Mouse (Mus musculus): Measurements from ENCODE around the gene Nup35. TPM values are rescaled to one million over a fixed set of nuclear protein-coding genes. Genes with fewer than 3 reads are reported as not detected.

Gene Nup35
- polyA plus RNA-seq (2015; fragmentation: Nextera tagmentation; extraction: Ambion mirVana), result 55.3 and 58.7 TPM in 2 replicates

DNA sequence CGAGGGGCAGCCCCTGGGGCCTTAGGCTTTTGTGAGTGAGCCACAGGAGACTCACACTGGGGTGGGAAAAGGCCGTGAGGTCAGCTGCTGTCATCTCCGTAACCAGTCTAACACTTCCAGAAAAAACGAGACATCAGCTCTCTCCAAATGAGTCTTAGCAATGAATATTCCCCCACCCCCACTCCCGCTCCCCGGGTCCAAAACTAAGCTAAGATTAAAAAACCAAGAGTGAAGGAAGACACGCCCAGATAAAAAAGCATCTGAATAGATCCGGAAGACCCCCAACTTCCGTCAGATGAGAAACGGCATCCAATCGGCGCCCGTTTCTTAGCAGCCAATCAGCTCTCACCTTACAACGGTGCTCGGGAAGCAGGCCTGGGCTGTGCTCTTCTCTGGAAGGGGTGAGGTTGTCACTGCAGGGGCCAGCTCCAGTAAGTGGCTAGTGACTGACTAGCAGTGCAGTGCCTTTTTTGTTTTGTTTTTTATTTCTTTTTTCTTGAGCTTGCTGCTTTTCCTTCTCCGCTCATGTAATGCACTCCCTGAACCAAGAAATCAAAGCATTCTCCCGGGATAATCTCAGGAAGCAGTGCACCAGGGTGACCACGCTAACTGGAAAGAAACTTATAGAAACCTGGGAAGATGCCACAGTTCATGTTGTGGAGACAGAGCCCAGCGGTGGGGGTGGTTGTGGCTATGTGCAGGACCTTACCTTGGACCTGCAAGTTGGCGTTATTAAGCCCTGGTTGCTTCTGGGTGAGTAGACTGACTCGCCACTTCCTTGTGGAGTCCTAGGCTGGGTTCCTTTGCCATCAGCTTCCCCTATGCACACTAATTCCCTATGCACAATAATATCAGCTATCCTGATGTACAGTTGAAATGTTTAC is at the start of gene Nup35, which contains the start of gene Dusp19:
Nup35 (plus strand) TSS at position 383 of the 884 bp plus-strand sequence.
Dusp19 (plus strand) TSS at position 192 of the 884 bp plus-strand sequence.
- peak within 1 kb of the TSS; percentile 81 for H3K27ac ChIP-seq (ENCODE audit: low read length)
- H3K4me2 ChIP-seq (ENCODE audit: low read length), result peak within 1 kb of the TSS; percentile 62
- H3K9ac ChIP-seq (replicated peaks; ENCODE audit: low read depth, low read length), result peak within 1 kb of the TSS; percentile 62
- H3K9me3 ChIP-seq (ENCODE audit: control insufficient read depth, low read length), result no peaks in the 10 kb centered on the region
- peak; percentile 99 for ATAC-seq
- H3K27me3 ChIP-seq (replicated peaks; ENCODE audit: control insufficient read depth, insufficient read depth, low read length), result no peaks in the 10 kb centered on the region
- peaks cover 13% of the 10 kb centered on the region for H3K4me1 ChIP-seq (replicated peaks; ENCODE audit: control insufficient read depth, insufficient read depth, low read length)
- peak within 1 kb of the TSS; percentile 56 for H3K4me3 ChIP-seq (replicated peaks; ENCODE audit: low read length)
- 2% methylated on average over 21 of the region's 21 CpGs for WGBS
- H3K36me3 ChIP-seq (ENCODE audit: control insufficient read depth, insufficient read depth), result no peaks in the 10 kb centered on the region

- H3K9ac ChIP-seq (replicated peaks; ENCODE audit: low read depth, low read length), result no peak overlapping the region
- H3K27me3 ChIP-seq (replicated peaks; ENCODE audit: control insufficient read depth, insufficient read depth, low read length), result no peaks in the 10 kb centered on the region
- H3K4me1 ChIP-seq (replicated peaks; ENCODE audit: control insufficient read depth, insufficient read depth, low read length), result no peaks in the 10 kb centered on the region
- no peaks in the 10 kb centered on the region for H3K9me3 ChIP-seq (ENCODE audit: control insufficient read depth, low read length)
- no peak overlapping the region for H3K27ac ChIP-seq (ENCODE audit: low read length)
- H3K36me3 ChIP-seq (ENCODE audit: control insufficient read depth, insufficient read depth), result no peaks in the 10 kb centered on the region
- WGBS, result 81% methylated on average over 4 of the region's 4 CpGs
- no peak overlapping the region for H3K4me2 ChIP-seq (ENCODE audit: low read length)
- no peak overlapping the region for H3K4me3 ChIP-seq (replicated peaks; ENCODE audit: low read length)
- no peak for ATAC-seq
Observed at GRCm38 (mm10) chr2:80567411-80567810, 49.6 kb upstream of the Nup35 start.

- WGBS, result 76% methylated on average over 4 of the region's 4 CpGs
Observed at GRCm38 (mm10) chr2:80570656-80571055, 46.4 kb upstream of the Nup35 start.

GRCm38 (mm10) chr2:80577286-80577685 is 39.8 kb upstream of the Nup35 start:
- no peak for ATAC-seq
- WGBS, result 94% methylated on average over 1 of the region's 1 CpGs

More at GRCm38 (mm10) chr2:80570656-80571055, 46.4 kb upstream of the Nup35 start:
- H3K4me2 ChIP-seq (ENCODE audit: low read length), result no peak overlapping the region
- no peak overlapping the region for H3K27ac ChIP-seq (ENCODE audit: low read length)
- H3K4me1 ChIP-seq (replicated peaks; ENCODE audit: control insufficient read depth, insufficient read depth, low read length), result no peaks in the 10 kb centered on the region
- no peak for ATAC-seq
- H3K4me3 ChIP-seq (replicated peaks; ENCODE audit: low read length), result no peak overlapping the region
- H3K27me3 ChIP-seq (replicated peaks; ENCODE audit: control insufficient read depth, insufficient read depth, low read length), result no peaks in the 10 kb centered on the region
- H3K36me3 ChIP-seq (ENCODE audit: control insufficient read depth, insufficient read depth), result no peaks in the 10 kb centered on the region
- H3K9me3 ChIP-seq (ENCODE audit: control insufficient read depth, low read length), result no peaks in the 10 kb centered on the region
- no peak overlapping the region for H3K9ac ChIP-seq (replicated peaks; ENCODE audit: low read depth, low read length)

GRCm38 (mm10) chr2:80579253-80579891 is 37.7 kb upstream of the Nup35 start:
- ATAC-seq, result no peak
- H3K36me3 ChIP-seq (ENCODE audit: control insufficient read depth, insufficient read depth), result no peaks in the 10 kb centered on the region
- peak overlapping the region; percentile 51 for H3K4me2 ChIP-seq (ENCODE audit: low read length)
- H3K27ac ChIP-seq (ENCODE audit: low read length), result no peak overlapping the region
- peak overlapping the region; percentile 26; the same call in 1 of the 2 replicates for H3K4me3 ChIP-seq (replicated peaks; ENCODE audit: low read length)
- 44% methylated on average over 6 of the region's 6 CpGs for WGBS
- no peaks in the 10 kb centered on the region for H3K27me3 ChIP-seq (replicated peaks; ENCODE audit: control insufficient read depth, insufficient read depth, low read length)
- peaks cover 14% of the 10 kb centered on the region for H3K4me1 ChIP-seq (replicated peaks; ENCODE audit: control insufficient read depth, insufficient read depth, low read length)
- no peak overlapping the region for H3K9ac ChIP-seq (replicated peaks; ENCODE audit: low read depth, low read length)
- peaks cover 3% of the 10 kb centered on the region; the same call in 1 of the 2 replicates for H3K9me3 ChIP-seq (ENCODE audit: control insufficient read depth, low read length)

More at GRCm38 (mm10) chr2:80577286-80577685, 39.8 kb upstream of the Nup35 start:
- no peak overlapping the region for H3K27ac ChIP-seq (ENCODE audit: low read length)
- no peak overlapping the region for H3K9ac ChIP-seq (replicated peaks; ENCODE audit: low read depth, low read length)
- no peaks in the 10 kb centered on the region for H3K9me3 ChIP-seq (ENCODE audit: control insufficient read depth, low read length)
- no peak overlapping the region for H3K4me3 ChIP-seq (replicated peaks; ENCODE audit: low read length)
- no peak overlapping the region for H3K4me2 ChIP-seq (ENCODE audit: low read length)
- H3K27me3 ChIP-seq (replicated peaks; ENCODE audit: control insufficient read depth, insufficient read depth, low read length), result no peaks in the 10 kb centered on the region
- peaks cover 14% of the 10 kb centered on the region for H3K4me1 ChIP-seq (replicated peaks; ENCODE audit: control insufficient read depth, insufficient read depth, low read length)
- no peaks in the 10 kb centered on the region for H3K36me3 ChIP-seq (ENCODE audit: control insufficient read depth, insufficient read depth)

DNA sequence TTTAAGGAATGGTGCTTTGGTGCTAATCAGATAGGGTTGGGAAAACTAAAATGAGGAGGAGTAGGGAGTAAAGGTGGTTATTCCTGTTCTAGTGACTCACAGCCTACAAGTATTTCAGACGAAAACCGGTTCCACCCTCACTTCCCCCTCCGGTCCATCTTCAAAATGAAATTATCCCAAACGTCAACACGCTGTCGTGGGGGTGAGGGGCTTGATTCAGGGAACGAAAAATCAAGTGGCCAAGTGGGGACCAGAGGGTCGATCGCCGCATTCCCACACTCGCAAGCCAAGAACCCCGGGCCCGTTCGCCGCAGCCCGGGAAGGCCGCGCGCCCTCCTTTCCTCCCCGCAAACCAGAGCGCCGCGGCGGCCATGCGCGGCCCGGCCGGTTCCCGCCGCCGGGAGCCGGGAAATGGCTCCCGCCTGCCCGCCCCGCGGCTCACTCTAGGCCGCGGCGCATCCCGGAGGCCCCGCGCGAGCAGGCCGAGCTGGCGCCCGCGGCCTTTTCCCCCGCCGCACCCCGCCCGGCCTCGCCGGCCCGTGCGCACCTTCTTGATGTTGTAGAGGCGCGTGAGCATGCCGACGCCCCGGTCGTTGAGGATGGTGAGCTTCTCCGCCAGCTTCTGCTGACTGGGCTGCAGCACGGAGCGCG is 36.6 kb upstream of the Nup35 start:
- Histone ChIP-seq H3K4me3 (replicated peaks; ENCODE audit: low read length) (peak overlapping the region; percentile 89), H3K27ac (ENCODE audit: low read length) (peak overlapping the region; percentile 96), H3K36me3 (ENCODE audit: control insufficient read depth, insufficient read depth) (no peaks in the 10 kb centered on the region), H3K4me2 (ENCODE audit: low read length) (peak overlapping the region; percentile 77), H3K9me3 (ENCODE audit: control insufficient read depth, low read length) (peaks cover 3% of the 10 kb centered on the region; the same call in 1 of the 2 replicates), H3K9ac (replicated peaks; ENCODE audit: low read depth, low read length) (peak overlapping the region; percentile 98), H3K27me3 (replicated peaks; ENCODE audit: control insufficient read depth, insufficient read depth, low read length) (no peaks in the 10 kb centered on the region), H3K4me1 (replicated peaks; ENCODE audit: control insufficient read depth, insufficient read depth, low read length) (peaks cover 14% of the 10 kb centered on the region)
- ATAC-seq, result peak; percentile 72
- WGBS, result under 1% methylated on average over 38 of the region's 65 CpGs

DNA sequence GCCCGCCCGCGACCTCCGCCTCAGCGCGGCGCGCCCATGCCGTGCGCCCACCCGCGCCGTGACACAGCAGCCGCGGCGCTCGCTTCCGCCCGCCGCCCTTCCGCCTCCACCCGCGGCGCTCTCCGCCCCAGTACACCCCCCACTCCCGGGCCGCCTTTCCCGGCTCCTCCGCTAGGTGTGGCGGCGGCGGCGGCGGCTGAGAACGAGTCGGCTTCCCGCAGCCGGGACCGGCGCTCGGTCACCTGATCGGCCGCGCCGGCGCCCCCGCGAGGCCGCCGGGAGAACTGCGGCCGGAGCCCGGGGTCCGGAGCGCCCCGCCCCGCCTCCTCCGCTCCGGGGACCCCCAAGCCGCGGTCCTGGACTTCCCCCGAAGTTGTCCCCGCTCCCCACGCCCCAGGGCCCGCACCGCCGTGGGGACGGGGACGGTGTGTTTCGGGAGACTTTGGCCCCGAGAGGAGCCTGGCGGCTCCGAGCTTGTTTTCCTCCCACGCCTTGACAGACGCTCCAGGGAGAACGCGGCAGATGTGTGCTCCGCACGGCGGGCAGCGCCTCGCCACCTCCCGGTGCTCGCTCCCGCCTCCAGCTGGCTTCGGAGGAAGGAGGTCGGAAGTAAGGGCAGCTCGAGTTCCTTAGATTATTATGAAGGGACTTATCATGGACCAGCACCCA is 35.9 kb upstream of the Nup35 start, which contains the start of gene Nckap1:
Nckap1 (minus strand) TSS at position 338 of the 669 bp plus-strand sequence.
- Histone ChIP-seq H3K9me3 (ENCODE audit: control insufficient read depth, low read length) (peaks cover 3% of the 10 kb centered on the region; the same call in 1 of the 2 replicates), H3K27ac (ENCODE audit: low read length) (peak within 1 kb of the TSS; percentile 96), H3K4me3 (replicated peaks; ENCODE audit: low read length) (peak within 1 kb of the TSS; percentile 89), H3K4me2 (ENCODE audit: low read length) (peak within 1 kb of the TSS; percentile 77), H3K27me3 (replicated peaks; ENCODE audit: control insufficient read depth, insufficient read depth, low read length) (no peaks in the 10 kb centered on the region), H3K9ac (replicated peaks; ENCODE audit: low read depth, low read length) (peak within 1 kb of the TSS; percentile 98), H3K4me1 (replicated peaks; ENCODE audit: control insufficient read depth, insufficient read depth, low read length) (peaks cover 14% of the 10 kb centered on the region), H3K36me3 (ENCODE audit: control insufficient read depth, insufficient read depth) (no peaks in the 10 kb centered on the region)
- WGBS, result under 1% methylated on average over 56 of the region's 88 CpGs
- peak; percentile 95 for ATAC-seq

DNA sequence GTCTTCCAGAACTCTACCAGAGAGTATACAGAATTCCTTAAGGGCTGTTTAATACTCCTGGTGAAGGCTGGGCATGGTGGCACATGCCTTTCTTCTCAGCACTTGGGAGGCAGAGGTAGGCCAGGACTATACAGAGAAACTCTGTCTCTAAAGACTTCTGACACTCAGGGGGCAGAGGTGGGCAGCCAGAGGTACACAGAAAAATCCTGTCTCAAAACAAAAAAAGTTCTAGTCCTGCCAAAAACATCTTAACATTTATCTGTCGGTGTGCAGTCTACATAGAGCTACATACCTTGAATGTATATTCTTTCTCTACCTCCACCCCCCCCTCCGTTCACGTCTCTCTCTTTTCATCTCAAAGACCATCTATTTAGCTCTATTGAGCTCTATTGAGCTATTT is 34.7 kb upstream of the Nup35 start:
- no peak overlapping the region for H3K27ac ChIP-seq (ENCODE audit: low read length)
- no peak for ATAC-seq
- no peak overlapping the region for H3K4me2 ChIP-seq (ENCODE audit: low read length)
- no peak overlapping the region for H3K9ac ChIP-seq (replicated peaks; ENCODE audit: low read depth, low read length)
- no peak overlapping the region for H3K4me3 ChIP-seq (replicated peaks; ENCODE audit: low read length)
- peaks cover 3% of the 10 kb centered on the region; the same call in 1 of the 2 replicates for H3K9me3 ChIP-seq (ENCODE audit: control insufficient read depth, low read length)
- H3K27me3 ChIP-seq (replicated peaks; ENCODE audit: control insufficient read depth, insufficient read depth, low read length), result no peaks in the 10 kb centered on the region
- WGBS, result 62% methylated on average over 3 of the region's 3 CpGs
- peaks cover 14% of the 10 kb centered on the region for H3K4me1 ChIP-seq (replicated peaks; ENCODE audit: control insufficient read depth, insufficient read depth, low read length)
- H3K36me3 ChIP-seq (ENCODE audit: control insufficient read depth, insufficient read depth), result no peaks in the 10 kb centered on the region

Data from forebrain, embryonic 16.5 days (tissue).